Comparison of ENCODE assay signal across 17 mouse cellular contexts in the genomic region with DNA sequence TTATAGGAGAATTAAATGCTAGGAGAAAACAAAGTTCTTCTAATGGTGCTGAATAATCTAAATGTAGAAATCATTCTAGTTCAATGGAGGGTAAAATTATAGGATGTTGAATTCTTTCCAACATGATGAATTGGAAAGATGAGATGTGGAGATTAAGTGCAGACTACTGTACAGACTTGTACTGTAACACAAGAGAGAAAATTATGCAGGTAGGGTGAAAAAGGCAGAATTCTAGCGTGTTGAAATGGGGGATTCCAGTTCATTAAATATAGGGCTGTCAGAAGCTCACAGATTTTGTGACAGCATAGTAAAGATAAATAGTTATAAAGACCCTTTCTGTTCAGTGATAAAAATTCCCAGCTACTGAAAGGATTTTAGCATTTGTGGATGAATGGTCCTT.
"Had no signal": no experiment of that assay in that cellular context is flagged by ENCODE, and none has a peak within 500 bp of the region (broad histone marks: within the 10 kb centered on the region; RNA-seq: fewer than 3 reads in every experiment).

No protein-coding gene starts in this region.

- H3K9ac ChIP-seq: lung, embryonic 14.5 days; midbrain, embryonic 13.5 days; neural tube, embryonic 13.5 days; neural tube, embryonic 15.5 days had no signal

- H3K27ac ChIP-seq: midbrain, embryonic 13.5 days; neural tube, embryonic 13.5 days; neural tube, embryonic 15.5 days had no signal

- H3K4me3 ChIP-seq: midbrain, embryonic 13.5 days; myocyte; neural tube, embryonic 13.5 days; neural tube, embryonic 15.5 days had no signal

- H3K4me1 ChIP-seq: midbrain, embryonic 13.5 days; neural tube, embryonic 13.5 days; neural tube, embryonic 15.5 days had no signal

- H3K4me2 ChIP-seq: lung, embryonic 14.5 days; midbrain, embryonic 11.5 days; midbrain, embryonic 13.5 days; neural tube, embryonic 13.5 days; neural tube, embryonic 15.5 days had no signal

- H3K27me3 ChIP-seq: midbrain, embryonic 13.5 days; neural tube, embryonic 13.5 days; neural tube, embryonic 15.5 days had no signal

- H3K9me3 ChIP-seq: midbrain, embryonic 13.5 days; neural tube, embryonic 13.5 days; neural tube, embryonic 15.5 days had no signal

- DNase-seq: lung, adult 18-20 months; lung, embryonic 14.5 days; lung, postnatal 10 days; lung, postnatal 4 days; right cerebral cortex, adult 18-20 months; right cerebral cortex, postnatal 25 days; right cerebral cortex, postnatal 4 days; spleen, adult 18-20 months; thymus, adult 18-20 months; thymus, postnatal 14 days; thymus, postnatal 36 days had no signal

- H3K36me3 ChIP-seq: midbrain, embryonic 13.5 days; neural tube, embryonic 13.5 days; neural tube, embryonic 15.5 days had no signal

- ATAC-seq: midbrain, embryonic 13.5 days; midbrain, embryonic 16.5 days had no signal
